Mouse (Mus musculus): ENCODE results near the gene Olfr68. TPM values are rescaled to one million over a fixed set of nuclear protein-coding genes. Genes with fewer than 3 reads are reported as not detected.

Olfr68 gene
- 0.14 TPM for polyA plus RNA-seq (2017; shearing (Covaris generic))

DNA sequence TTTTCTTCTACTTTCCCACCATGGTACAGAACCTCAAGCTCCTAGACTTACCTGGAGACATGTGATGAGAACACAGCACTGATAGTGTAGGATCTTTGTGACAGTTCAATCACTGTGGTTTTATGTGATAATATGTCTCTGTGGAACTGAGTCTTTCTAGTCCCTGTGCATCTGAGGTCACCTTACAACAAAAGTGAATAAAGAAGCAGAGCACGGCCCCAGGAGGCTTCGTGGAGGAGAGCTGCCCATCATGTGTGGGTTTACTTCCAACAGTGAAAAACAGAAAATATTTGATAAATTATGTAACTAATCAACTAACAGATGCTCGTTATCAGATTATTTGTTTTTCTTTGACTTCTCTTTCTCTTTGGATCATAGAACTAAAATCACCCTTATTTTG lies at the start of gene Olfr68:
Gene Olfr68, minus strand, starts transcription at position 101 of the 400 bp plus-strand sequence.

DNA sequence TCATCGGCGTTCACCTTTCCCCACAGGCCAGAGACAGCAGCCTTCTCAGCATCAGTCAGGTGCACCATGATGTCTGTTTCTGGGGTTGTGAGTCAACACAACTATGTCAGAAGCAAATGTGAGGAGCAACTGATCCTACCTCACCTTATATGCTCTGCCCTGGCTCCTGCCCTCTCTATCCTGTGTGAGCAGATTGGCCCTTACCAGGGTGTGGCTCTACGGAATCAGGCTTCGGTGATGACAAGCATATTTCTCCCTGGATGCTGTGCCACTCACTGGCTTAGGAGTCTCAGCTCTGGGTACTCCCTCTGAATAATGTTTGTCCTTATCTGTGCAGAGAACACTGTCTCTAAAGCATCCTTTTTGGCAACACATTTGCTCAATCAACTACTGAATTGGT lies 48.3 kb upstream of the Olfr68 start, which contains the start of gene Hbb-bs:
Gene Hbb-bs, minus strand, starts transcription at position 289 of the 400 bp plus-strand sequence.

DNA sequence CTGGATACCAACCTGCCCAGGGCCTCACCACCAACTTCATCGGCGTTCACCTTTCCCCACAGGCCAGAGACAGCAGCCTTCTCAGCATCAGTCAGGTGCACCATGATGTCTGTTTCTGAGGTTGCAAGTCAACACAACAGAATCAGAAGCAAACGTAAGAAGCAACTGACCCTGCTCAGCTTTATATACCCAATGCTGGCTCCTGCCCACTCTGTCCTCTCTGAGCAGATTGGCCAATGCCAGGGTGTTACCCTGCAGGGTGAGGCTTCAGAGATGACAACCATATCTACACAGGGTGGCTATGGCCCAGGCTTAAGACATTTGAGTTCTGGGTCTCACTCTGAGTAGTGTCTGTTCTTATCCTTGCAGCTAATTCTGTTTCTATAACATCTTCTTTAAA lies 34.3 kb upstream of the Olfr68 start, which contains the start of gene Hbb-bt:
Gene Hbb-bt, minus strand, starts transcription at position 231 of the 400 bp plus-strand sequence.

DNA sequence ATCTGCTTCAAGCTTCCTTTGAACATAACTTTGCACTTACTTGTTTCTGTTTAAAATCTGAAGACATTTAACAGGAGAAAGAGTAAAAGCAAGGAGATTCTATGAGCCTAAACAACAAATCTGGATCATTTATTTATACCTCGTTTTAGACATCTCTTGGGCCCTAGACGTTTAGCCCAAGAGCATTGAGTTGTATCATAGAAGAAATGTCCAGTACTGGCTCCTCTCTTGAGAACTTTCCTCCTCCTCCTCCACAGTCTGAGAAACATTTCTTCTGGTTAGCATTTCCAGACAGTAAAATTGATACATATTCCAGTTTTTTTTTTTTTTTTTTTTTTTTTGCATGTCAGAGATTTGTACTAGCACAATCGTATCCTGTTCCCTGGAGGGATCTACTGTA lies 12.2 kb upstream of the Olfr68 start, which contains the start of gene Olfr67:
Gene Olfr67, minus strand, starts transcription at position 101 of the 400 bp plus-strand sequence.

DNA sequence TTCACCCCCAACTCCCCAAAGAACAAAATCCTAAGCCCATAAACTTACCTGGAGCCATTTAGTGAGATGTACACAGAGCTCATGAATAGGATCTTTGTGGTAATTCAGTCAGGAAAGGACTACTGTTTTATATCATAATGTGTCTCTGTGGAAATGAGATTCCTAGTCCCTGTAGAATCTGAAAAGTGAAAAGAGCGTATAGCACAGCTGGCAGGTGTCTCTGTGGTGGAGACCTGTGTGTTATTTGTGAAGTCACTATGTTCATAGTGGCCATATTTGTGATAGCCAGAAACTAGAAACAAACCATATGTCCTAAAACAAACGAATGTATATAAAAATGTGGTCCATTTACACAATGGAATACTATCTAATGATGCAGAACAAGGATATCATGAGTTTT lies 8.0 kb downstream of the Olfr68 start, which contains the start of gene Olfr69:
Gene Olfr69, minus strand, starts transcription at position 101 of the 400 bp plus-strand sequence.

DNA sequence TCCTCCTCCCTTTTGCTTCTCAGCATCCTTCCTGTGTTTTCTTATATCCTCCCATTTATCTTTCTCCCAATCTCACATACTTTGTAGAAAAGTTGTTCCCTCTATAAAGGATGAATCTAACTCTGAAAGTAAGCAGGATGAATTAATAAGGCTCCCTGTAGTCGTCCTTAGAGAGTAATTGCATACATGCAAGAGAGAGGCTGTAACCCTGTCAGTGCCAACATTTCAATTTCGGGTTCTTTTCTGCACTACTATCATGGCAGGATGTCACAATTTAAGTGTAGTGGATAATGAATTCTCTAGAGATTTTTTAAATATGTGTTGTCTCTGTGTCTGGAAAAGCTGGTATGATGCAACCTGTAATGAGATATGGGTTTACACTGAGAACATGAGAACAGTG lies 22.3 kb downstream of the Olfr68 start, which contains the start of gene Olfr630:
Gene Olfr630, minus strand, starts transcription at position 101 of the 400 bp plus-strand sequence.

DNA sequence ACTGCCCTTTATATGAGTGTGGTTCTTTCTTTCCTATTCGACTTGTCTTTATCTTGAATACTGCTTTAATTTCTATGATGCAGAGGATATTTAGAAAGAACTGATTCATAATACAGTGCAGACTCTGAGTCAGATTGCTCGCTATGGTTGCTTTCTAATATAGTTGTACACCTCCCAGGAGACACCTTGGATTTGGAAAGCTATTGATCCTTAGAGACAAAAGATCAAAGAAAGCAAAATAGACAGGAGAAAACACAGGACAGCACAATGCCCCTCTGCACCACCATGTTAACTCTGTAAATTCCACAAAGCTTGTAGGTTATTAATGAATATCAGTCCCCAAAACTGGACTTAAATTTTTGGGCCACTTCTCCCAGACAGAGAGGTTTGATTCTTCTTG lies 34.7 kb downstream of the Olfr68 start, which contains the start of gene Olfr629:
Gene Olfr629, minus strand, starts transcription at position 101 of the 400 bp plus-strand sequence.

DNA sequence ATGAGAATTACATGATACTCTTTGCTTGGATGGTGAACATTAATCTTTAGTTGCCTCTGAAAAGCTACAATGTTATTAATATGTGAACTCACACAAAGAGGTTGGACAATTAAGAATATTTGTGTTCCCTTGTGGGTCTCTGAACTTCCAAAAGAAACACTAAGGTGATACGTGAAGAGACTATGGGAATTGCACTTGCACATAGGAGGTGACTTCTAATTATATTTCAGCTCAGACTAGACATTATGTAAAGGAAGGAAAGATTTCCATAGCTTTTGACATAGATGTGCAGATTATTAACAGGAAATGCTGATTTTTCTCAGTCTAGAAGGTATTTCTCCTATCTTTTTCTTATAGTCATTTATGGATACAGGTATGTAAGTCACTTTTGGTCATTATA lies 49.4 kb downstream of the Olfr68 start, which contains the start of gene Olfr628:
Gene Olfr628, plus strand, starts transcription at position 301 of the 400 bp plus-strand sequence.

Other genes with a start within 250 kb of the Olfr68 start
- not detected for gene Olfr612, start 237.0 kb downstream of the Olfr68 start, polyA plus RNA-seq (2017; shearing (Covaris generic))
- gene Olfr613, start 231.6 kb downstream of the Olfr68 start, polyA plus RNA-seq (2017; shearing (Covaris generic)), result not detected
- not detected for gene Olfr615, start 223.6 kb downstream of the Olfr68 start, polyA plus RNA-seq (2017; shearing (Covaris generic))
- not detected for gene Olfr616, start 210.6 kb downstream of the Olfr68 start, polyA plus RNA-seq (2017; shearing (Covaris generic))
- gene Olfr617, start 206.6 kb downstream of the Olfr68 start, polyA plus RNA-seq (2017; shearing (Covaris generic)), result not detected
- gene Olfr618, start 189.6 kb downstream of the Olfr68 start, polyA plus RNA-seq (2017; shearing (Covaris generic)), result not detected
- not detected for gene Olfr619, start 179.1 kb downstream of the Olfr68 start, polyA plus RNA-seq (2017; shearing (Covaris generic))
- not detected for gene Olfr620, start 167.2 kb downstream of the Olfr68 start, polyA plus RNA-seq (2017; shearing (Covaris generic))
- not detected for gene Olfr622, start 137.0 kb downstream of the Olfr68 start, polyA plus RNA-seq (2017; shearing (Covaris generic))
- gene Olfr623, start 116.0 kb downstream of the Olfr68 start, polyA plus RNA-seq (2017; shearing (Covaris generic)), result not detected
- gene Olfr624, start 108.5 kb downstream of the Olfr68 start, polyA plus RNA-seq (2017; shearing (Covaris generic)), result not detected
- not detected for gene Olfr625-ps1, start 97.0 kb downstream of the Olfr68 start, polyA plus RNA-seq (2017; shearing (Covaris generic))
- gene Olfr243, start 65.0 kb downstream of the Olfr68 start, polyA plus RNA-seq (2017; shearing (Covaris generic)), result not detected
- gene Olfr628, start 49.3 kb downstream of the Olfr68 start, polyA plus RNA-seq (2017; shearing (Covaris generic)), result not detected
- not detected for gene Olfr629, start 34.8 kb downstream of the Olfr68 start, polyA plus RNA-seq (2017; shearing (Covaris generic))
- gene Olfr630, start 22.4 kb downstream of the Olfr68 start, polyA plus RNA-seq (2017; shearing (Covaris generic)), result not detected
- gene Olfr69, start 8.1 kb downstream of the Olfr68 start, polyA plus RNA-seq (2017; shearing (Covaris generic)), result not detected
- gene Olfr67, start 12.1 kb upstream of the Olfr68 start, polyA plus RNA-seq (2017; shearing (Covaris generic)), result not detected
- gene Hbb-bt, start 34.3 kb upstream of the Olfr68 start, polyA plus RNA-seq (2017; shearing (Covaris generic)), result not detected
- gene Hbb-bs, start 48.4 kb upstream of the Olfr68 start, polyA plus RNA-seq (2017; shearing (Covaris generic)), result 1.6 TPM
- not detected for gene Hbb-bh2, start 60.8 kb upstream of the Olfr68 start, polyA plus RNA-seq (2017; shearing (Covaris generic))
- not detected for gene Hbb-bh1, start 63.5 kb upstream of the Olfr68 start, polyA plus RNA-seq (2017; shearing (Covaris generic))
- not detected for gene Hbb-y, start 73.5 kb upstream of the Olfr68 start, polyA plus RNA-seq (2017; shearing (Covaris generic))
- not detected for gene Olfr66, start 106.6 kb upstream of the Olfr68 start, polyA plus RNA-seq (2017; shearing (Covaris generic))
- not detected for gene Olfr64, start 114.8 kb upstream of the Olfr68 start, polyA plus RNA-seq (2017; shearing (Covaris generic))
- not detected for gene Olfr65, start 123.8 kb upstream of the Olfr68 start, polyA plus RNA-seq (2017; shearing (Covaris generic))
- not detected for gene Olfr631, start 149.1 kb upstream of the Olfr68 start, polyA plus RNA-seq (2017; shearing (Covaris generic))
- not detected for gene Olfr632, start 154.6 kb upstream of the Olfr68 start, polyA plus RNA-seq (2017; shearing (Covaris generic))
- not detected for gene Olfr633, start 164.7 kb upstream of the Olfr68 start, polyA plus RNA-seq (2017; shearing (Covaris generic))
- gene Olfr635, start 191.5 kb upstream of the Olfr68 start, polyA plus RNA-seq (2017; shearing (Covaris generic)), result 0.06 TPM
- not detected for gene Olfr638, start 219.0 kb upstream of the Olfr68 start, polyA plus RNA-seq (2017; shearing (Covaris generic))
- not detected for gene Olfr639, start 237.6 kb upstream of the Olfr68 start, polyA plus RNA-seq (2017; shearing (Covaris generic))
- not detected for gene Olfr640, start 245.9 kb upstream of the Olfr68 start, polyA plus RNA-seq (2017; shearing (Covaris generic))